Mouse (Mus musculus) embryonic fibroblast, embryonic 13.5 days (primary cell): ENCODE measurements at regions not wholly inside any gene's neighbourhood (a gene's known extent, or its start where the extent isn't known, plus 50 kb on each side); places are given as distances from the start of the nearest gene placed in this dataset.

Source experiments
- CTCF ChIP-seq: IDR thresholded peaks from 2 replicates; pipeline ENCODE4 v1.5.1; 2011; ENCODE audit warnings: mild to moderate bottlenecking, control low read depth, low read length, moderate library complexity, borderline replicate concordance; ENCODE audit not compliant: insufficient read depth
- POLR2A ChIP-seq: IDR thresholded peaks from 2 replicates; pipeline ENCODE4 v1.6.1; 2011; ENCODE audit warnings: low read depth, mild to moderate bottlenecking, control low read depth, low read length, moderate library complexity

GRCm38 (mm10) chr4:153276571-153276970 lies 206.0 kb downstream of the Ajap1 start:
- TF ChIP-seq CTCF (no peak), POLR2A (no peak)
